In genomic region chr5:99891516-99892441, GRCm38 (mm10) we compare ENCODE assay signal across 9 mouse cellular contexts. TPM values are rescaled to one million over a fixed set of nuclear protein-coding genes. Genes with fewer than 3 reads are reported as not detected.
A peak's percentile ranks its signal among the peaks of the same experiment; 100 is the strongest.
DNase-seq lines count a peak whose midpoint lies in the region; ATAC-seq and TF ChIP-seq lines count a peak whose summit lies in the region.
"Had no signal": no experiment of that assay in that cellular context is flagged by ENCODE, and none has a peak within 500 bp of the region (broad histone marks: within the 10 kb centered on the region; RNA-seq: fewer than 3 reads in every experiment).

No protein-coding gene starts in this region.

- H3K4me3 ChIP-seq in heart, adult 2 months = no peak overlapping the region
- no peak overlapping the region for H3K4me3 ChIP-seq in heart, embryonic 10.5 days
- no peak overlapping the region for H3K4me3 ChIP-seq in forebrain, embryonic 16.5 days (replicated peaks; ENCODE audit: low read length)
- H3K4me3 ChIP-seq in liver, embryonic 11.5 days (ENCODE audit: low read depth, low read length) = no peak overlapping the region
- H3K4me3 ChIP-seq: liver, embryonic 15.5 days had no signal

- H3K9me3 ChIP-seq in heart, embryonic 10.5 days = no peaks in the 10 kb centered on the region
- no peaks in the 10 kb centered on the region for H3K9me3 ChIP-seq in forebrain, embryonic 16.5 days (ENCODE audit: control insufficient read depth, low read length)
- H3K9me3 ChIP-seq in liver, embryonic 11.5 days (ENCODE audit: control insufficient read depth, low read length) = no peaks in the 10 kb centered on the region
- H3K9me3 ChIP-seq: liver, embryonic 15.5 days had no signal

- H3K36me3 ChIP-seq in heart, adult 2 months (ENCODE audit: control insufficient read depth, insufficient read depth, low read length) = no peaks in the 10 kb centered on the region
- no peaks in the 10 kb centered on the region for H3K36me3 ChIP-seq in heart, embryonic 10.5 days
- no peaks in the 10 kb centered on the region for H3K36me3 ChIP-seq in forebrain, embryonic 16.5 days (ENCODE audit: control insufficient read depth, insufficient read depth)
- no peaks in the 10 kb centered on the region for H3K36me3 ChIP-seq in liver, embryonic 11.5 days (ENCODE audit: control insufficient read depth, insufficient read depth, low read length)
- H3K36me3 ChIP-seq: liver, embryonic 15.5 days had no signal

- no peak overlapping the region for H3K4me2 ChIP-seq in forebrain, embryonic 16.5 days (ENCODE audit: low read length)
- H3K4me2 ChIP-seq in liver, embryonic 11.5 days = no peak overlapping the region
- H3K4me2 ChIP-seq: liver, embryonic 15.5 days had no signal

- DNase-seq in heart, adult 2 months = peak in 1 of 2 experiments; percentile 17
- DNase-seq in heart, embryonic 10.5 days (ENCODE audit: low spot score) = no peak
- peak; percentile 43 for DNase-seq in cerebellum, adult 11 months
- DNase-seq in kidney, postnatal 14 days = peak; percentile 62
- DNase-seq in liver, embryonic 11.5 days (ENCODE audit: low spot score) = peak; percentile 31
- DNase-seq in retina, adult 2 months (ENCODE audit: low read depth, low spot score) = peak; percentile 39
- DNase-seq in urinary bladder, postnatal 10 days (ENCODE audit: low spot score) = no peak

- peak; percentile 78 for ATAC-seq in forebrain, embryonic 16.5 days
- ATAC-seq in liver, embryonic 11.5 days (replicated peaks; ENCODE audit: low FRiP score) = no peak

- H3K27ac ChIP-seq in heart, adult 2 months = no peak overlapping the region
- no peak overlapping the region for H3K27ac ChIP-seq in heart, embryonic 10.5 days
- H3K27ac ChIP-seq in forebrain, embryonic 16.5 days (ENCODE audit: low read length) = no peak overlapping the region
- H3K27ac ChIP-seq in liver, embryonic 11.5 days (ENCODE audit: low read depth, low read length) = no peak overlapping the region
- H3K27ac ChIP-seq: liver, embryonic 15.5 days had no signal

- WGBS in heart, adult 2 months = 58% methylated on average over 12 of the region's 12 CpGs
- 44% methylated on average over 12 of the region's 12 CpGs for WGBS in heart, embryonic 10.5 days
- 65% methylated on average over 12 of the region's 12 CpGs for WGBS in forebrain, embryonic 16.5 days
- WGBS in liver, embryonic 11.5 days = 55% methylated on average over 12 of the region's 12 CpGs

- TF ChIP-seq CTCF in heart, adult 2 months (IDR thresholded peaks at IDR 0.05) = peak; percentile 68

- TF ChIP-seq EP300 in heart, adult 2 months (IDR thresholded peaks at IDR 0.05; ENCODE audit: insufficient read depth, low read depth, low read length) = no peak

- no peaks in the 10 kb centered on the region for H3K27me3 ChIP-seq in heart, adult 2 months (ENCODE audit: control insufficient read depth, insufficient read depth, low read length)
- H3K27me3 ChIP-seq in heart, embryonic 10.5 days (ENCODE audit: insufficient read depth, poor library complexity, severe bottlenecking) = no peaks in the 10 kb centered on the region
- H3K27me3 ChIP-seq in forebrain, embryonic 16.5 days (replicated peaks; ENCODE audit: control insufficient read depth, insufficient read depth, low read length) = no peaks in the 10 kb centered on the region
- H3K27me3 ChIP-seq in liver, embryonic 11.5 days (replicated peaks; ENCODE audit: control insufficient read depth, insufficient read depth, low read length) = no peaks in the 10 kb centered on the region
- H3K27me3 ChIP-seq: liver, embryonic 15.5 days had no signal

- no peaks in the 10 kb centered on the region for H3K4me1 ChIP-seq in heart, adult 2 months (ENCODE audit: control insufficient read depth, insufficient read depth, low read length)
- H3K4me1 ChIP-seq in heart, embryonic 10.5 days = 0 out of 2 replicates have a peak, but pooled peaks cover 1% of the 10 kb centered on the region
- no peaks in the 10 kb centered on the region for H3K4me1 ChIP-seq in forebrain, embryonic 16.5 days (replicated peaks; ENCODE audit: control insufficient read depth, insufficient read depth, low read length)
- no peaks in the 10 kb centered on the region for H3K4me1 ChIP-seq in liver, embryonic 11.5 days (replicated peaks; ENCODE audit: control insufficient read depth, insufficient read depth, low read length)
- H3K4me1 ChIP-seq: liver, embryonic 15.5 days had no signal

- no peak overlapping the region for H3K9ac ChIP-seq in heart, adult 2 months (ENCODE audit: low read depth, low read length)
- H3K9ac ChIP-seq in forebrain, embryonic 16.5 days (replicated peaks; ENCODE audit: low read depth, low read length) = no peak overlapping the region
- H3K9ac ChIP-seq in liver, embryonic 11.5 days (ENCODE audit: low read depth, low read length) = no peak overlapping the region
- H3K9ac ChIP-seq: liver, embryonic 15.5 days had no signal

- H3K79me2 ChIP-seq in heart, adult 2 months (replicated peaks; ENCODE audit: control insufficient read depth, insufficient read depth, low read length) = no peaks in the 10 kb centered on the region

- intact Hi-C loops in heart, adult 2 months (cut with DNase I) = loop anchor here (10.0 kb wide), 1 partner anchor 307 kb away; no protein-coding TSS in a partner anchor

- TF ChIP-seq POLR2A in heart, adult 2 months (IDR thresholded peaks at IDR 0.05; ENCODE audit: insufficient read depth, low read depth, low read length) = no peak

RNA-seq across cellular contexts. Expression of gene Vamp9, which starts 14.3 kb away (rescaled TPM):
- total RNA-seq in heart, adult 2 months (2021) = under 1 TPM in 1 of 2 experiments, not detected in 1; 0.36 TPM
- polyA plus RNA-seq in heart, adult 2 months (2012; rRNA removed) = not detected in 2 replicates
- polyA plus RNA-seq in heart, embryonic 10.5 days (2016; fragmentation: Nextera tagmentation; extraction: Ambion mirVana) = 0.35 and 0.42 TPM in 2 replicates
- 0.78 and 1.0 TPM in 2 replicates for polyA plus RNA-seq in forebrain, embryonic 16.5 days (2015; fragmentation: Nextera tagmentation; extraction: Ambion mirVana)
- polyA plus RNA-seq in liver, embryonic 11.5 days (2014; fragmentation: Nextera tagmentation; extraction: Ambion mirVana) = not detected in 2 replicates
- polyA plus RNA-seq: liver, embryonic 15.5 days had no signal

Comparison
In these comparisons a context has a peak if more than half of its experiments do, and no peak if none do; other contexts are left out.
1. DNase-seq: peak in cerebellum, adult 11 months (single experiment), kidney, postnatal 14 days (single experiment), liver, embryonic 11.5 days (single experiment) and retina, adult 2 months (single experiment); none in heart, embryonic 10.5 days (single experiment) and urinary bladder, postnatal 10 days (single experiment).